Mouse (Mus musculus): Measurements from ENCODE around the gene Tcaf1.

The Tcaf1 gene

DNA sequence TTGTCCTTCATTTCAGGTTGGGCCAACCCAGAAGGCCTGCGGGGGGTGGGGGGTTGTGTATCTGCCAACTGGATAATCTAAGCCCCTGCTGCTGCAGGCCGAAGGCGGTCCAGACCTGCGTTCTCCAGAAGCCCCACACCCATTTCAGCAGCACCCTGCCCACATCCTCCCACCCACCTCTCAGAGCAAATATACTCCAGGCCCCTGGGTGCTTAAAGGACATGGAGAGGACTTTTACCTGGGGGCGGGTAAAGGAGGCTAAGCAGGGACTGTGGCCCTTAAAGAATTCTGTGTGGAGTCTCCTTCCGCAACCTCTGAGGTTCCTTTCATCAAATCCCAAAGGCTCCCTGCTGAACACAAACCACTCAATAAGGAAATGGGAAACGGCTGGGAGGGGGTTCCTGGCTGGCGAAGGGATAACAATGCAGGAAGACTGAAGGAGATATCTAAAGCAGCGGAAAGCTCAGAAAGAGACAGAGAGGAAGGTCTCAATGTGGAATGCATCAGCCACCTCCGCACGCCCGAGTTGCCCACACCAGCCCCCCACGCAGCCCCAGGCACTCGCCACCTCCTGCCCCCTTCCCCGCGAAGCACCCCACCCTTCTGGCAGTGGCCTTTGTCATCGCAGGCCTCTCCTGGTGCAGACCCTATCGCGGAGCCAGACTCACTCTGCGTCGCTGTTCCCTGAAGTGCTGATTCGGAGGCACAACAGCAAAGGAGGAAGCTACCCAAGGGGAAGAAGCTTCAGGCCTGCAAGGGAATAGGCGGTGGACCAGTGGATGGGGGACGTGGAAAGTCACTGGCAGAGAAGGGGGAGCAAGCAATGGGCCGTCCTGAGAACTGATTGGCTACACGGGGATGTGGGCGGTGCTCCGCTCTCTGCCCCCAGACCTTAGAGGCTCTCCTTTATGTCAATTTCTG, at the start of gene Tcaf1:
Tcaf1 (minus strand) TSS at position 798 of the 921 bp plus-strand sequence.
- no peak for DNase-seq (ENCODE audit: low spot score in 2 of 2)

GRCm38 (mm10) chr6:42756104-42756503, 46.2 kb upstream of the Tcaf1 start, which contains the start of gene Olfr38:
Olfr38 (plus strand) TSS chr6:42756404.
- no peak for DNase-seq (ENCODE audit: low spot score in 2 of 2)

GRCm38 (mm10) chr6:42747846-42748245, 38.0 kb upstream of the Tcaf1 start:
- no peak for DNase-seq (ENCODE audit: low spot score in 2 of 2)

DNA sequence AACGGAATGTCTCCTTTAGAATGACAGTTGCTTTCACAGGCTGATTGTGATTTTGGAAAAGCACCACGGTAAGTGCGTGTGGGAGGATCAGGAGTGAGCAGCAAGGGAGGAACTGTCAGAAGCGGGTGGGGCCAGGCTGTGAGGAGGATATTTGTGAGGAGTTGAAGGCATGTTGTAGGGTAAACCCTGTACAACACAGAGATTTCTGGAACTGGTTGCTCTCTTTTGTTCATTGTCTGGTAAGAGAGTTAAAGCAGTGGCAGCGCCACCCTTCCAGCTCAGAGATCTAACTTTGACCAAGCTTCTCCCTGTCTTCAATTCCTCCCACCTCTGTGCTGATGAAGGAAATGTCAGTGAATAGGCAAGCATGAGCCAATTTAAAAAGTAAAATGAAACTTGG, 32.4 kb upstream of the Tcaf1 start:
- DNase-seq (ENCODE audit: low spot score in 2 of 2), result no peak

GRCm38 (mm10) chr6:42739071-42739470, 29.2 kb upstream of the Tcaf1 start, which contains the start of gene Olfr453:
Olfr453 (plus strand) TSS chr6:42739371.
- no peak for DNase-seq (ENCODE audit: low spot score in 2 of 2)

GRCm38 (mm10) chr6:42717973-42718372, 8.1 kb upstream of the Tcaf1 start:
- no peak for DNase-seq (ENCODE audit: low spot score in 2 of 2)

DNA sequence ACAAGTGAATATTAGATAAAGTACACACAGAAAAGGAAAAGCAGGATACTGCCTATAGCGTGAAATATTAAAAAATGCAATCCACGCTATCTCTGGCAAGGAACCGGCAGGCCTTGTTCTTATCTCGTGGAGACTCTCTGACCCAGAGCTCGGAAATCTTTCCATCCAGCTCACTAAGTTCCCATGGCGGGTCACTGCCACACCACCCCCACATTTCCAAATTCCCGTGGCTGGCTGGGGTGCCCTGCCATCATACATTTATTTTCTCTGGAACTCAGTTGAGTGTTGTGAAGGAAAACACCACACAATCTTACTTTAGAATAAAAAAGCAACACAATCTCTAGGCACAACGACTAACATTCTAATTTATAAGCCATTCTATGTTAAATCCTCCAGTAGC, 4.8 kb upstream of the Tcaf1 start:
- DNase-seq (ENCODE audit: low spot score in 2 of 2), result no peak

GRCm38 (mm10) chr6:42692517-42693190, 17.2 kb downstream of the Tcaf1 start:
- DNase-seq (ENCODE audit: low spot score in 2 of 2), result no peak

GRCm38 (mm10) chr6:42692154-42692516, 17.8 kb downstream of the Tcaf1 start:
- no peak for DNase-seq (ENCODE audit: low spot score in 2 of 2)

DNA sequence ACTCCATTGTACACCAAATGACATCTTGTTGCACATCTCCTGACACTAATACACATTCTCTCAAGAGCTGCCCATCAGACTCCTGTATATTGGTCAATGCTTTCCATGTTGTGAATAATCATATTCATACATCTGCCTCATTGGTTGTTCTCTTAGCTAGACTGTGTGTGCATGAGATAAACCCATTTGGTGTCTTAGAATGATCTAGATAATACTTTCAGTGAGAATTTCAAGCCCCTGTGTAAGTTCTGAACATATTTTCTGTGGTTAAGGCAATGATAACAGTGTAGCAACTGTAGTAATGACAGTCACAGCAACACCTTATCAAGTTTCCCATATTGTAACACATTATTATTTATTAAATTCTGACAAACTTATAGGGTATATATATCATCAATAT, 20.1 kb downstream of the Tcaf1 start:
- DNase-seq (ENCODE audit: low spot score in 2 of 2), result no peak

GRCm38 (mm10) chr6:42687907-42688306, 22.0 kb downstream of the Tcaf1 start:
- no peak for DNase-seq (ENCODE audit: low spot score in 2 of 2)

DNA sequence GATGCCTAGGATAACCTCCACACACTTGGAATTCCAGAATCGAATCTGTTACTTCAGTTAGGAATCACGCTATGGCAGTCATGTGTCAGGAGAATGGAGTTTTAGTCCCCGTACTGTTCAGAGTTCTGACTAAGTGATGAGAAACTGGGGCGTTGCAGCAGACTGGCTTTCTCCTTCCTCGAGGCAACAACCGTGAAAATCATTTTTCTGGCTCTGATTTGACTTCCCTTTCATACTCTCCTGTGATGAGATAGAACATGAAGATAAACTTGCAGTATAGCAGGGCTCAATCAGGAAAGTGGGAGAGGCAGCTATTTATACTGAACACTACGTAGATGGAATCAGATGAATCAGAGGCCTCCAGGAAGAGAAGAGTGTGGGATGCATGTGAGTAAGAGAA, 29.8 kb downstream of the Tcaf1 start:
- no peak for DNase-seq (ENCODE audit: low spot score in 2 of 2)

GRCm38 (mm10) chr6:42676011-42676410, 33.9 kb downstream of the Tcaf1 start:
- DNase-seq (ENCODE audit: low spot score in 2 of 2), result no peak

DNA sequence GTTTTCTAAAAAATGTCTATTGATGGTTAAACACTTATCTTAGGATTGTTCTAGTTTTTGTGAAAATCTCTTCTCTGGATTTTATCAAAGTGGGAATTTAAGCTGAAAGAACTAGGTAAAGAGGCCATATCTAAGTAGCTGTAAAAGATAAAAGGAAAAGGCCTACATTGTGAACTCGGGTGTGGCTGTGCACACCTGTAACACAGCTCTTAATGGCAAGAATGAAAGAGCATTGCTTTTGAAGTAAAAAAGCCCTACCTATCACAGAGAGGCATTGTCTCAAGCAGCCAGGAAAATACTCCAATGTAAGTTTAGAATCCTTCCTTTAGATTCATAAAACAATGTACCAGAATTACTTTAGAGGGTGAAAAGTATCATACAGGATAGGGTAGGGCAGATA, 38.1 kb downstream of the Tcaf1 start:
- DNase-seq (ENCODE audit: low spot score in 2 of 2), result no peak

DNA sequence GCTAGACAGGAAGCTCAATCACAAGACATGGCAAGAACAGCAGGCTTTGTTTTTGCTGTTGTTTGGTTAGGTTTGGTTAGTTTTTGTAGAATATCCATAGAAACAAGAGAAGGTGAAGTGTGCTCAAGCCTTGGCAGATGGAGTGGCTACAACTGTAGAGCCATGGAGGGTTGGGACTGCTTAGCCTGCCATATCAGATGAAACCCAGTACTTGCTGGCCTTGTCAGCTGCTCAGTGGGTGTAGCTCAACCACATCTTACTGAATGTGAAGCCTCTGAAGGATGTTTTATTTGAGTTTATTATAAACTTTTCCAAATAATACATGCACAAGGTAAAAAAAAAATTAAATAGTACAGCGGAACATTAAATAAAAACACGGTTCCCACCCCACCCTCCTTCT, 42.2 kb downstream of the Tcaf1 start:
- no peak for DNase-seq (ENCODE audit: low spot score in 2 of 2)

GRCm38 (mm10) chr6:42661739-42662138, 48.1 kb downstream of the Tcaf1 start:
- no peak for DNase-seq (ENCODE audit: low spot score in 2 of 2)

DNA sequence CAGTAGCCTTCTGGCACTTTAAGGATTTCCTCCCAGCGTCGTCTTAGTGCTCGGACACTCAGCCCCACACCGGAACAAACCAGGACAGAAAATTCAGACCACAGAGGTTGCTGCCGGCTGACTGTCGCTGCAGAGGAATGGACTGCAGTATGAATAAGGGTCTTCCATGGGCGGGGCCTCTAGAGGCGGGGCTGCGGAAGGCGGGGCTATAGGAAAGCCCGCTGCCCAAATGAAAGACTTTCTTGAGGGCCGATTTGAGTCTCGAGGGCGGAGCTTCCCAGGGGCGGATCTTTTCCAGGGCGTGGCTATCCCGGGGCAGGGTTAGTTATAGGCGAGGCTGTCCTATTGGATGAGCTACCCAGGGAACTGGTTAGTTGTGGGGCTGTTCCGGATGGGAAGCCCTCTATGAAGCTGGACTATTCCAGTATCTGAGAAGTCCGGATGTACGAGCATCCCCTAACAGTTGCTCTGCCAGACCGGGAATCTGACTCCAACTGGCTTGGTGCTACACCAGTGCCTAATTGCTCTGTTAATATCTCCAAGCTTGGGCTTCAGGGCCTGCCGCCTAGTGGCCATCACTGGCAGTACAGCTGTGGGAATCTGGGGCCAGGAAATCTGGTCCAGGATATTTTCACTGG, 64.9 kb downstream of the Tcaf1 start, which contains the start of gene Tcaf2:
Tcaf2 (minus strand) TSS at position 343 of the 638 bp plus-strand sequence.
- DNase-seq (ENCODE audit: low spot score in 2 of 2), result peak in 1 of 2 experiments; percentile 24

DNA sequence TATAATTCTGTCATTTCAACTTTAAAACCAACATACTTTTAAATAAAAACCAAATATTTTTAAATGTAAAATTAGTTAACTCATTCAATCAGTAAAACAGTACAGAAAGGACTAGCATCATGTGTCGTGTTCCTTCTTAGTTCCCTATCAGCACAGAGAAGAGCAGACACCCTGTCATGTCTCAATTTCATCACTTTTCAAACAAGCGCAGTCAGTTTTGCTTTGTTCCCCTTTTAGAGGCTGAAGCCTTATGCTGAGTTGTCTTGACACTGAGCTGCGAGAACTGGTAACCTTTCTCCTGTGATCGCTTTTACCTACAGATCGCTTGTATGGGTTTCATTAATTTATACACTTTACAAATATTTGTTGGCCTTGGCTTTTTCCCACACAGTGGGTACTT, 75.5 kb downstream of the Tcaf1 start:
- DNase-seq (ENCODE audit: low spot score in 2 of 2), result no peak

GRCm38 (mm10) chr6:42631395-42631794, 78.5 kb downstream of the Tcaf1 start:
- no peak for DNase-seq (ENCODE audit: low spot score in 2 of 2)
